Mouse (Mus musculus): ENCODE measurements at regions not wholly inside any gene's neighbourhood (a gene's known extent, or its start where the extent isn't known, plus 50 kb on each side); places are given as distances from the start of the nearest gene placed in this dataset.

- TF ChIP-seq POLR2A (IDR thresholded peaks at IDR 0.05; ENCODE audit: low read depth, low read length) (no peak), CTCF (IDR thresholded peaks at IDR 0.05; ENCODE audit: borderline replicate concordance, insufficient read depth, low read length) (no peak)
Measured at GRCm38 (mm10) chr8:35089519-35089918, 676.1 kb upstream of the Gm19410 start.
